Mouse (Mus musculus) right cerebral cortex, postnatal 25 days (tissue): ENCODE measurements around the gene Git2.

Experiments
- DNase-seq: peaks from one replicate; pipeline ENCODE4 v3.0.0; 2022

Git2 gene

DNA sequence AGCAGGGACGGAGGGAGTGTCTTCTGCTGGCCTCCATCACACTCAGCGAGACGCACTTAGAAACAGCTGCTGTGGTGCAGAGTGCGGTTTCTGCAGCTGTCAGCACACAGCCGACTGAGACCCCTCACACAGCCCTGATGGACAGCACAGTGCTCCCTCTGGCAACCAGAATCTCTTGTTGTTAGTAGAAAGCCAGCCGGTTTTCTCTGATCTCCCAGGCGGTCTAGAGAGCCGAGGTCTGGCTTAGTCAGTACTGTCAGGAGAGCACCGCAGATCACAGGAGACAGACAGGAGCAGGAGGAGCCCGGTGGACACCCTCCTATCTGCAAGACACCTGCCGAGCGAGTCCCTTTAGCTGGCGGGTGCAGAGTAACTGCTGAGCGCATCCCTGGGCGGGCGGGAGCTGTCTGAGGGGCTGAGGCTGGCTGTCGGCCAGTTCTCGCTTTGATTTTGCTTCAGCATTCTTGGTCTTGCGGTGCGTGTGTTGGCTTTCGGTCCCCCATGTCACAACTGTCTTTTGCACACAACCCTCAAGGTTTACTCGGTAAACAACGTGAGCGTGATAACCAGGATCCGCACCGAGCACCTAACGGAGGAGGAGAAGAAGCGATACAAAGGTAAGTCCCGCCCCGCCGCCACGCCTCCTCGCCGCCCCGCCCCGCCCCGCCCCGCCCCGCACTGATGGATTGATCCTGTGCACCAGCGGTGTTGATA is 21.1 kb upstream of the Git2 start:
- DNase-seq, result peak; percentile 31

DNA sequence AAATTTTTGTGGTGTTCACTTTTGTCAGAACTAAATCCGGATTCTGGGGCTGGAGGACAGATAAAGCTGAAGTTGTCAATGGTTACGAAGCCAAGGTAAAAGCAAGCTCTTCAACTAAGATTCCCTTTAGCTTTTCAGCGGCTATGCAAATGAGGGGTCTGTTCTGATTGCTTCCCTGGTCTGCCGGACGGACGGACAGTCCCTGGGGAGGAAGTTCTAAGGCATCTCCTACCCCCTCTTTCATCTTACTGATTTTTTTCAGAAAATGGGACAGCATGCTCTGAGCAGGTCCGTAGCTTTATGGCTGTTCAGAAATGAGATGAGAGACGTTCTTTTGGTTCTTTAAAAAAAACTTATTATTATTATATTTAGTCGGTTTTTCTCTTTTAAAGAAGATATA is 20.3 kb upstream of the Git2 start:
- no peak for DNase-seq

DNA sequence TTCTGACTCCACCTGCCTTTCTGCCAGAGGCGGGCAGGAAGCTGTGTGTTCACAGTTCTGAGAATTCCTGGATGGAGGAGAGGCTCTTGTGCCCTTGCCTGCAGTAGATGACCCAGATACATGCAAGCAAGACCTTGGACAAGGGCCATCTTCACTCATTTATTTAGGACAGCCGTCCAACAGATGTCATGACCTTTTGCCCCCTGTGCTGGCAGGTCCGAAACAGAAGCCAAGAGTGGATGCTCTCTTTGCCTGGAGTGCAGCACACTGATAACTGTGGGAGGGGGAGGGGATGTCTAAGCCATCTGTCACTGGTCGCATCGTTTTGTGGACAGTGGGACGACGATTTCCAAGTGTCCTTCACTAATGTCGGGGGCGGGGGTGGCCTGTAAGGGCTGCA is 19.9 kb upstream of the Git2 start:
- no peak for DNase-seq

DNA sequence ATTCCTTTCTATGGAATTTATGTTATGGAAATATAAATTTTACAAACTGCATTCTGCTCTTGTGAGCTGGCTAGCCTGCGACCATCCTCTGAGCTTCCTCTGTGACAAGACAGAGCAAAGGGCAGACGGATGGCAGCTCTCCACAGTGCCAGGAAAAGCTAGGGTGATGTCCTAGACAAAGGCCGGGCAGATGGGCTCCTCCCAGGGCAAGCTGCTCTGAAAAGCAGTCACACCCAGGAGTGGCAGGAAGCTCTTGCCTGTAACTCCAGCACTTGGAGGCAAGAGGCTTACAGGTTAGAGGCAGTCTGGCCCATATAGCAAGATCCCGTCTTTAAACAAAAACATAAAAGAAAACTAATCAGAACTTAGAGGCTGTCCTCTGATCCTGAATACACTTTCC is 19.3 kb upstream of the Git2 start:
- no peak for DNase-seq

DNA sequence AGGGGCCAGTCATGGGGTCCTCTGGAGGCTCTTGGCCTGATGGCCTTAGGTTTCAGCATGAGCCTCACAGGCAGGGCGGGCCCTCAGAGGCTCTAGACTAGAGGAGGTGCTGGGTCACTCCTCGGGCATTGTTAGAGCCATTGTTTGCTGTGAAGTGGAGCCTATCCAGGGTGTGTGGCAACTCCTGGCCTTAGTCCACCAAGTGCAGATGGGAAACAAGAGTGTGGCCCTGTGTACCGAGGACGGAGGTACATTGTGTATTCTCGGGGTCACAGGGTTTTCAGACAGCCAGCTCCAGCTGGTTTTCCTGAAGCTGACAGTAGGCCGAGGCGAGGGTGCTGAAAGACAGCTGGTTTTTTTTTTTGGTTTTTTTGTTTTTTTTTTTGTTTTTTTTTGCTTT is 18.0 kb upstream of the Git2 start:
- no peak for DNase-seq

DNA sequence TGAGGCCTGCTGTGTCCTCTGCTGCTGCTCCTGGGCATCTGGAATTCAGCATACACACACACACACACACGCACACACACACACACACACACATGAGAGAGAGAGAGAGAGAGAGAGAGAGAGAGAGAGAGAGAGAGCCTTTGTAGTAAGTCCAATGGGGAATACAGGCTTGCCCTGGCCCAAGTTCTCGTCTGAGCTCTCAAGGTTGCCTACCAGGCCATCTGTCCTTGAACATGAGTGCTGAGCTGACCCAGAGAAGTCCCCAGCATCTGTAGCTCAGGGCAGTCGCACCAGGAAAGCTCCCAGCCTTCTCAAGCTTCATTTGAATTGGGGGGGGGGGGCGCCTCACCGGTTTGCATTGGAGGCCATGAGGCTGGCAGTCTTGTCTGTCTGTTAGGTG is 9.9 kb upstream of the Git2 start:
- DNase-seq, result no peak

DNA sequence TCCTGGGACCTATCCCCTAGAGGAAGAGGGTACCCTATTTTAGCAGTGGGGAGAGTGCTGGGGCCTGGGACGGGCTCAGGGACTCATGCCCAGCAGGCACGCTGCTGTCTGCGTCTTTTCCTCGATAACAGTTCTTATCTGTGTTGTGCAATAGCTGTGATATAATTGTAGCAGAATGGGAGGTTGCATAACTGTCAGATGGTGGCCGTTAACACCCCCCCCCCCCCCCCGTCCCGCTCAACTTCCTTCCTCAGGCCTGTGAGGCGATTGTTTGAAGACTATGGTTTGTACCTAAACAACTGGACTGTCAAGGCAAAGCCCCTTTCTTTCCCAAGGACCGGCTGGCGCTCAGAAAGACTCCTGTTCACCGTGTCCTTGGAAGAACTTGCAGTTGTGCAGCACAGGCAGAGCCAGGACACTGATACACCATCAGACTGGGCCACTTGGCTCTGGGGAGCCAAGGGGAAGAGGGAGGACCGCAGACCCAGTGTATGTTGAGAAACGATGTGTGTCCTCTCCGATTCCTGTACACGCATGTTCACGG is 9.4 kb upstream of the Git2 start:
- DNase-seq, result no peak

DNA sequence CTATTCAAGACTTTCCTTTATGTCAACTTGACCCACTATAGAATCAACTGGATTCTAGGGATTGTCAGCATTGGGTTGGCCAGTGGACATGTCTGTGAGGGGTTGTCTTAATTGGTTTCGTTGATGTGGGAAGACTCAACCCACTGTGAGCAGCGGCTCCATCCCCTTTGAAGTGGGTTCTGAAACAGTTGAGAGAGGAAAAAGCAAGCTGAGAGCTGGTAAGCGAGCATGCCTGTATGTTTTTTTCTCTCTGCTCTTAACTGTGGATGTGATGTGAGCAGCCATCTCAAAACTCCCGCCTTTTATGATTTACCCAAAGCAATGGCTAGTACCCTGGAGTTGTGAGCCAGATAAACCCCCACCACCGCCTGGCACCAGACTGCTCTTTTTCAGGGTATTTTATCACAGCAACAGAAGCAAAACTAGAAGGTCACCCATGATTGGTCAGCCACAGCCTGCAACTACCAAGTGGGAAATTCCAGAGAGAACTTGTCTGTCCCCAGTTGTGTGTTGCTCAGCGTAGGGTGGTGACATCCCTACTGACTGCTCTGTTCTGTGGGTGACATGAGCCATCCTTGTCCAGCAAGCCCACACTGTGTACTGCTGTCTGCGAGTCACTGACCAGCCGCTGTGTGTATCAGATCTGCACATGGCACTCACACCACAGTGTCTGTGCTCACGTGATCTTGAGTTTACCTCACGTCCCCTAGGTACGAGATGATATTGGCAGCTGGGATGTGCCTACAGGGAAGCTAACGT is 8.3 kb upstream of the Git2 start:
- DNase-seq, result no peak

DNA sequence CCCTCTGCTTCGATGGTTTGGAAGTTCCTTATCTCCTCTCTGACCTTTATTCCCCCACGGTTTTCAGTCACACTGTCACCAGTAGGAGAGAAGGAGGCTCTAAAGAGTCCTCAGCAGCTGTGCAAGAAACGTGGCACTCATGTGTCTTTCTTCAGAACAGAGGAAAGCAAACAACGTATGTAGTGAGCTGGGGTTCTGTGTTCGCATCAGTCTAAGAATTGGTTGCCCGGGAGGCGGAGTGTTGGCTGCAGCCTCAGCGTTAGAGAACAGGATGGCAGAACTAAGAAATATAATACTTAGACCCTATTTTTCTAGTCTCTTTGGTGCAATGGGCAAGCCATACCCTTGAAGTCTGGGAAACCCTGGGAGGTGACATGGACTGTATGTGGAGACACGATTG is 7.7 kb upstream of the Git2 start:
- no peak for DNase-seq

DNA sequence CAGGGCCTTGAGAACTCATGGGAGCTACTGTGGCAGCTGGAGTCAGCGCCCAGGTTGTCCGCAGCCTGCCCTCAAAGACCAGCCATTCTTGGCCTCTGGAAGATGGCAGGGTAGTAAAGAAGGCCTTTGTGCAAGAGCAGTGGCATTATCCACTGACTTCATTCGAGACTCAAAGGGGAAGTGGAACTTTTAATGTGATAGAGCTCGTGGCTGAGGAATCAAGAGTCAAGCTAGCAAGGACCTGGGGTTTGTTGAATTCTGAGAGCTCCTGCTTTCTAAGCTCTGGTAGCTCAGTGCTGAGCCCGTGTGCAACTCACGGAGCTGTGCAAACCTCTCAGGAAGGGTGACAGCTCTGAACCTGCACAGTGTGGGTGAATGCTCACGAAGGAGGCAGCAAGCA is 5.6 kb upstream of the Git2 start:
- DNase-seq, result no peak

DNA sequence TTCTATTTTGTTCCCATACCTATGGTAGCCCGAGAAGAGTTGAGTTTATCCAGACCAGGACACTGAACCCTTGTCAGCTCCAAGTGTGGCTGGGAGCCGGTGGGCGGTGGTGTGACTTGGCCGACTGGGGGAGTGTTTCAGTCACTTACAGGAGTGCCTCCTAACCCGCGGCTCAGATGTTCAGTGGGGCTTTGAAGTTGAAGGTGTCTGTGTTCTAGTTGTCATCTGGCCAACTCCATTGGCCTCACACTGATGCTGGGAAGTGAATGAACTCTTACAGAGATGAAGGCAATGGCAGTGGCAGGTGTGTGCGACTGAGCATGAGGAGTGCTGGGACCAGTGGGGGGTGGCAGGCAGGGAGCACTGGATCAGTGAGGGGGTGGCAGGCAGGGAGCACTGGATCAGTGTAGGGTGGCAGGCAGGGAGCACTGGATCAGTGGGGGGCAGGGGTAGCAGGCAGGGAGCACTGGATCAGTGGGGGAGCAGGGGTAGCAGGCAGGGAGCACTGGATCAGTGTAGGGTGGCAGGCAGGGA is 4.7 kb upstream of the Git2 start:
- DNase-seq, result no peak

DNA sequence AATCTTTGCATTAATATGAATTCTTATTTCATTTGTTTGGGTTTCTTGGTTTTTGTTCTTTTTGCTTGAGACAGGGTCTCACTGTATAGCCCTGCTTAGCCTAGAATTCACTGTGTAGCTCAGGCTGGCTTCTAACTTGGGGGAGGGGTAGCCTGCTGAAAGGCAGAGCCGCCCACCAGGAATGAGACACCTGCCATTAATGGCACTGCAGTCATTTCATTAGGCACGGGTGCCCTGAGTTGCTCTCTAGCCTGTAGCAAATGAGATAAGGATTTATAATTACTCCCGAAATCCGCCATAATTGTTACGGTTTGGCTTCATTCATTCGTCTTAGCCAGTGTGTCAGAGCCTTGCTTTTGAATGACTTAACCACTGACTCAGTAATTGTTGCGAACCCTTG is 857 bp upstream of the Git2 start:
- no peak for DNase-seq

DNA sequence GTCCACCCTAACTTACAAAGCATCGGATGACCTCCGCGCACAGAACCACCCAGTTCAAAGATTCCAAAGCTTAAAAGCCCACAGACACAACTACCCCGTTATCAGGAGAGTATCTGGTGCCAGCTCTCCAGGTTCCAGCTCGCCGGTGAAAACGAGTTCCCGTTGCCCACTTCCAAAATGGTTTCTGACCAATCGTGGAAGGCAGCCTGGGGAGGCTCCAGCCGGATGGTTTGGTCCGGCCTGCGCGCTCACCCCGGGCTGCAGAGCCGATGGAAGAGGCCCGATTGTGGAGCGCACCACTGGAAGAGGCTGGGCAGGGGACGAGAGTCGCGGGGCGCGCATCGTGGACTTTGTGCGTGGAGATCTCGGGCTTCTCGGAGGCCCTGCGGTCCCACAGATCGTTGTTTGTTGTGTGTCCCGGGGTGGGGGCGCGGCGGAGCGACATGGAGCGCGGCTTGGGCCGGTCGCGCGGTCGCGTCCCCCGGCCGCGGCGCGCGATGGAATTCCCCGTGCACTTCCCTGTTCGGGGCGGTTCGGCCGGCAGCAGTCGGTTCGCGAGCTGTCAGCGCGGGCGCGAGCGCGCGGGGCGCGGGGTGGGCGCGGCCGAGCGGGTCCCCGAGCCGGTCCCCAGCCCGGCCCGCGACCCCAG is 790 bp downstream of the Git2 start, which contains the start of gene Ankrd13a:
Gene Ankrd13a, plus strand, starts transcription at position 275 of the 649 bp plus-strand sequence.
- DNase-seq, result peak; percentile 93

DNA sequence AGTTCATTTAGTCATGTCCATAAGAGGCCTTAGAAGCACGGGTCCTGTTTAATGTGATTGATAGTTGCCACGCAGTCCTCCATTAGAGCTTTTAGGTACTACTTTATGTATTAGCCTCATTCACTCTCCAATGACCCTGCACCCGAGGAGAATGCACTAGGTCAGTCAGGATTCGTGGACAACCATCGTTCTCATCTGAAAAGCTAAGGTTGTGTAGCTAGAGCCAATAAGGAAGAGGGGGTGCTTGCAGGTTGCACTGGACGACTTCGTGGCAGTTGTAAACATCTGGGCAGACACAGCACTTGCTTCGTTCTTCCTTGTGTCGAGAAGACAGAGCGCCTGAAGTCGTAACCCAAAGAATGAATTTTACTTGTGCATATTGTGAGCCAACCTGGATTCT is 1.5 kb downstream of the Git2 start:
- DNase-seq, result peak; percentile 34

DNA sequence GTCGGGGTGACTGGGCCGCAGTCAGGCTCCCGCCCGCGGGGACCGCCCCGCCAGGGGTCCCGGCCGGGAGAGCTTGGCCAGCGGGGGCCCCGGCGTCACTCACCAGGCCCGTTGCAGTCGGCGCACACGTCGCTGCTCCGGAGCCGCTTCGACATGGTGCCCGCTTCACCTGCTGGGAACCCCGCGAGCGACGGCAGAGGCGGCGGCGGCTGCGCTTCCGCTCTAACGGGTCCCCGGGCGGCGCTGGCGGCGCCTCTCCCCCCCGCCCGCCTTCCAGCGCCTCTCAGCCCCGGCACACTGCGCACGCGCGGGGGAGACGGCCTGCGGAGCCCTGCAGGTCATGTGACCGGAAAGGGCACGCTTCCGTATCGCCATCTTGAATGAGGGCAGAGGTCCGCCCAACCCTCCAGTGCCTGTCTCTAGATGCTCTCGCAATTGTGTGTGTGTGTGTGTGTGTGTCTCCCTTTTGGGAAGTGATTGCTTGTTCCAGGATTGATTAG is 2.1 kb downstream of the Git2 start:
- DNase-seq, result peak; percentile 97

DNA sequence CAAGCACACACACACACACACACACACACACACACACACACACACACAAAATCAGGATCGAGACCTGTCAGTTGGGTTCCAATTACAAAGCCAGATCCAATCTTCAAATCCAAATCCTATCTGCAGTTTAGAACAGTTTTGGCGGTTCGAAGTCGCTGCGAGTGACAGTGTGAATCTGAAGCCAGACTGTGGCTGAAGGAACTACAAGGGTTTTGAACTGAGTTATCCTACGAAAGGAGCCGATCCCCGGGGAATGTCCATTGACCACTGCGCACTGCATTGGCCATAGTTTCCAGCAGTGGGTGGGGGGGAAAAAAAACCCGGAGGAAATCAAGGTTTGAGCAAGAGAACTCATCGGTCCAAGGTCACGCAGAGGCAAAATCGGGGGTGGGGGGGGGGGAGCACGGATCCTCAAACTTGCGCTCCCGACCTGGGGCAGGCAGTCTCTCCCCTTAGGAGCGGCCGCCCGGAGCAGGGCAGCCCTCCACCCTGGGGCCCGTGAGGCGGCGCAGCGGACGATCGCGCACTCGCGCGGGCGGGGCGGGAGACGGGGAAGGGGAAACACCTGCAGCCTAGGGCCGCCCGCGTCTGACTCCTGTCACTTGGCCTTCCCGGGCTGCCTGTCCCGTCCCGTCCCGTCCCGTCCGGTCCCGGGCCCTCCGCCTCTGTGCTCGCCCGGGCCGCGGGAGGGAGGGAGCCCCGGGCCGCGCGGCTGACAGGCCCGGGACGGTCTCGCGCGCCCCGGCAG is 2.7 kb downstream of the Git2 start:
- DNase-seq, result peak; percentile 37

DNA sequence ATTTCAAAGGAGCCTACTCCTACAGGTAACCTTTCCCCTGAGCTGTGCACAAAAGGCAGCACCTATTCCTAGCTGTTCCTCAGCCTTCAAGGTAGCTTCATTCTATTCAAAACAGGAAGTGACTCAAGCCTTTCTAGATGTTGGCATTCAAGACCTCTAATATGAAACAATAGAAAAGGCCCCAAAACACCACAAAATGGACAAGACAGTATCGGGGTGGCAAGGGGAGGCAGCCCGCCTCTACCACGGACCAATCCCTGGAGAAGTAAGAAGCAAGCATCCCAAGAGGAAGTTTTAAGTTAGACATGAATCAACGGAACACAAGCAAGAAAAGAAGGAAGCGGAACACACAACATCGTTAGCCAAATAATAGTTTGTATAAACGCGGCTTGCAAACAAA is 3.5 kb downstream of the Git2 start:
- DNase-seq, result no peak

DNA sequence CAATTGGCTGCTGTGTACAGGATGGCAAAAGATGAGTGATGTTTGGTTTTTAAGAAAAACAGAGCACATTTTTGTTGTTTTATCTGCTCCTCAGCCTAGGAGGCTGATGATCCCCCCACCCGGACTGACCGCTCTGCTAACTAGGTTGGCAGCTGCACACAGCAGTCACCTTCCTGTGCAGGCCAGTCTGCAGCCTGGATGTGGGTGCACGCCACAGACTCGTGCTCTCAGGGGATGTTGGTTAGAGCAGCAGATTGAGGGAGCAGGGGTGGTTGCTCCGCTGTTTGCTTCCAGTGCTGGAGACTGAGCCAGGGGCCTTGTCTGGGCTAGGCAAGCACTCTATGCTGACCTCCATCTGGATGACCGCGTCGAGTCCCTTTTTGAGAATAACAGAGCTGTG is 5.5 kb downstream of the Git2 start:
- DNase-seq, result no peak

DNA sequence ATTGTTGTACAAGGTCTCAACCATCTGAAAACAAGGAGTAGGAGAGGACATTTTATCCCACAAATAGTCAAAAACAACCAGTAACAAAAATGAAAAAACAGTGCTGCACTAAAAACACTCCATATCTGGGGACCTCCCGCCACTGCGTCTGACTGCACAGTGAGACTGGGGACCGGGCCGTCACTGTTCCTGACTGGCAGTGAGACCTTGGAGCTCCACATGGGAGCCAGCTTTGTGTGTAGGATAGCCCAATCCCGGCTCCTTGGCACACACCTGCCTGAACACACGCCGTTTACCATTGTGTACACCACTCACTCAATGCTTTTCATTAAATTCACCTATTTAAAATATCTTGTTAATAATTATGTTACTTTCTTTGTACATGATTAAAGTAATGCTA is 8.1 kb downstream of the Git2 start:
- no peak for DNase-seq

DNA sequence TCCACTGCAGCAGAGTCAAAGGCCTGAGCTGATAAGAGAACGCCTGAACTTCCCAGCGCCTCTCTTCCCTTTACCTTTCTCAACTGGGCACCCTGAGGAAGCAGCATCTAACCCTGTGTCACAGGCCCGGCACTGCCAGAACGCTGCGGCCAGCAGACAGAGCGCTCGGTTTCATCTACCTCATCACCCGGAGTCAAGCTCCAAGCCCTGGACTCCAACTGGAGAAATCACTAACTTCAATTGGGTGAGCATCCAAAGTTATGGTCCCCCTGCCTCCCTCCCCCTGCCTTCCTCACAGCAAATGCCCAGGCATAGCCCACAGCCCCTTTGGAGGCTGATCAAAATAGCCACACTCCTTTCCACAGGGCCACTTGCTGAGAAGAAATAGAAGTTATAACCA is 8.6 kb downstream of the Git2 start:
- DNase-seq, result no peak

DNA sequence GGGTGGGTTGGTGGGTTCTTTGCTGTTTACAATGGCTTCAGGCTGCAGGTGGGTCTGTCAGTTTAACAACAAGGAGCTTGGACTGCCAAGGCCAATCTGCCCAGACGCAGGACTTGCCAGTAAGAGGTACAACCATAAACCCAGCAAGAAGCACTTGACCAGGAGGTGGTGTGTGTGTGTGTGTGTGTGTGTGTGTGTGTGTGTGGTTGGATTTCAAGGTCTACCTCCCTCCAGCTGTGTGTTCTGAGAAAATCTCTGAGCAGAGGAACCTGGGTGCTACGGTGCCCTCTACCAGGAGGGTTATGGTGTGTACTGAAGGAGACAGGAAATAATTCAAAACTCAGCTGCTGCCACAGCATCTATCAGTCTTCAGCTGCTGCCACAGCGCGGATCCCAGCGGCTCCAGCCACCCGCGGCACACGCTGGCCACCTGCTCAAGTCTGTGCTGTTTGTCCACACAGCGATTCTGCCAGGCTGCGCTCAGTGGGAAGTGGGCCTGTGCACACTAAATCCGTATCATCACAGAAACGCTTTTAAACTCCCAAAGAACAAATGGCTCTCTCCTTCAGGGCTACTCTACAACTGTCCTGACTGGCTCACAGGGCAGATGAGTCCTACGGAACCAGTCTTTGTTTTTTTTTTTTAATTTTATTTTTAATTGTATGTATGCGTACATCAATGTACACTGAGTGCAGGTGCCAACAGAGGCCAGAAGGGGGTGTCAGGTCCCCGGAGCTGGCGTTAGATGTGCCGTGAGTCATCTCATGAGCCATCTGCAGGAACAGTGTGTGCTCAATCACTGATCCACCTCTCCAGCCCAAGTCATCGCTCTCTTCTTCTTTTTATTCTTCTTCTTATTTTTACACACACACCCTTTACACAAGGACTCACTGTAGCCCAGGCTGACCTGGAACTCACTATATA is 10.2 kb downstream of the Git2 start:
- DNase-seq, result no peak

DNA sequence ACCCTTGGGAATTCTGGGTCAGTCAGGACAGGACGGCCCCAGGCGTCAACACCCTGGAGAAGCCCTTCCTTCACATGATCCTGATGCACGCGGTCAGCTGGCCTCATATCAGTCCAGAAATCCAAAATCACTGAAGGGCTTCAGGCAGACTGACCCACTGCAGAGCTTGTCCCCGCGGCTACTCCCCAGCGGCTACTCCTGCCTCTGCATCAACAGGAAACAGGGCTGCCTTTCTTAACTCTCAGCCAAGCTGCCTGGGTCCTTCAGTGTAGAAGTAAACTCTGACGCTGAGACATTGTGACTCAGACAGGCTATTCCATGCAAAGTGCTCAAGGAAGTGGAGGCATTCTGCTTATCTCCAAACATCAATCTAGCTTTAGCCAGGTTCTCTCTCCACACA is 13.3 kb downstream of the Git2 start:
- no peak for DNase-seq
